Mouse (Mus musculus) right cerebral cortex, postnatal 10 days (tissue): ENCODE measurements at regions not wholly inside any gene's neighbourhood (a gene's known extent, or its start where the extent isn't known, plus 50 kb on each side); places are given as distances from the start of the nearest gene placed in this dataset.

Experiments used
- DNase-seq, 2 experiments: peaks; one replicate each; pipeline ENCODE4 v3.0.0; 2021; ENCODE audit warnings: low spot score in 2 of 2

- DNase-seq, result no peak
Measured at GRCm38 (mm10) chr16:13487659-13488058, 180.3 kb downstream of the Parn start.

- peak; percentile 78 to 80 for DNase-seq
Measured at GRCm38 (mm10) chr16:13486571-13486970, 181.4 kb downstream of the Parn start.

- DNase-seq, result no peak
Measured at GRCm38 (mm10) chr16:13480221-13480620, 187.7 kb downstream of the Parn start.

DNA sequence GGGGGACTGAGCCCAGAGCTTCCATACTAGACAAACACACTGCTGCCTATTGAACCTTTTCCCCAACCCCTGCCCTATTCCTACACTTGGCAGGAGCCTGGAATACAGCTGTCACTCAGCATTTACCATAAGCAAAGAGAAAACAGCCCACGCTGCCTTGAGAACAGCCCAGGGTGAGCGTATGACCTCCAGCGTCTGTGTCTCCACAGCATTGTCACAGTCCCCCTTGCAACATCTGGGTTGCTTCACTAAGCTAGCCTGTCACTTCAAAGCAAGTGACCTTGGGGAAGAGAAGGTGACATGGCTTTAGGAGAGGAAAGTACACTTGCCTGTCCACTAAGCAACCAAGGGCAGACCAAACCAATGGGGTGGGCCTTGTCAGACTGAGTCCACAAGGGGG, 191.3 kb downstream of the Parn start:
- no peak for DNase-seq

DNA sequence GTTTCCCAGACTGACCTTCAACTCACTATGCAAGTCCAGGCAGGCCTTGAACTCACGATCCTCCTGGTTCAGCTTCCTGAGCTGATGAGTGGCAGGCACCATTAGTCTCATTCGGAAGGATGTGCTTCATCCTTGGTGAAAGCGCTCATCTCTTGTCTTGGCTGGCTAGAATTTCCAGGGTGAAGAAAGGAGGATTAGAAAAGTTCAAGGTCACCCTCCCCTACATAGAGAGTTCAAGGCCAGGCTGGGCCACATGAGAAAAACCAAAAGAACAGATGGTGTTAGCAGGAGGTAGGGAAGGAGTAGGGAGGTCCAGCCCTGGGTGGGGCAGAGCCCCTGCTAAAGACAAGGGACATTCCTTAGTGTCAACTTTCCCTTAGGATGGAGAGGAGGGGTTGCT, 193.0 kb downstream of the Parn start:
- no peak for DNase-seq

DNA sequence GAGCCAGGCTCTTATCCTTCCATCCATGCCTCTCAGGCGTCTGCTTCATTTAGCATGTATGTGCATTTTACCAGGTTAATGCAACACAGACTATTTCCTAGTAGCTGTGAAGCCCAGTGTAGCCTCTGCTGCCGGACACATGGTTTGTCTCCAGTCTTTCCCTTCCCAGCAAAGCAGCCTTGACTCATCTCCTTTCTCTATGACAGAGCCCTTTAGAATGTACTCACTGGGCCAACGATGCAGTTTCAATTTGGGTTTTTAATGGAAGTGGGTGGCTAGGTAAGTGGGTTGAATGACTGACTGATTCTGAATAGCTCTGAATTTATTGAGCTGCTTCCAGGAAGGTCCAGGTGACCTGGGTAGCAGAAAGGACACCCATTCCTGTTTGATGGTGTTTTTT, 193.7 kb downstream of the Parn start:
- no peak for DNase-seq

GRCm38 (mm10) chr16:13467139-13467538, 200.8 kb downstream of the Parn start:
- DNase-seq, result peak; percentile 58 to 82
